Mouse (Mus musculus) kidney, adult 2 months (tissue): ENCODE results near the gene Zfp30.

ENCODE experiments used
- CTCF ChIP-seq: fragments of 200-500 bp; conservative IDR thresholded peaks from 2 replicates; pipeline ENCODE4 v1.5.1; 2011; ENCODE audit warnings: low read depth, mild to moderate bottlenecking, control low read depth, low read length, moderate library complexity, mixed read lengths; ENCODE audit not compliant: insufficient read depth, insufficient read length
- POLR2A ChIP-seq: fragments of 200-500 bp; IDR thresholded peaks from one replicate; pipeline ENCODE4 v1.6.1; 2011; ENCODE audit warnings: low read depth, low read length, control low read depth

GRCm38 (mm10) chr7:29777372-29777771, 6.4 kb upstream of the Zfp30 start:
- TF ChIP-seq POLR2A: no peak
- TF ChIP-seq CTCF: no peak
